Mouse (Mus musculus): Measurements from ENCODE around the gene Upp2. TPM values are rescaled to one million over a fixed set of nuclear protein-coding genes. Genes with fewer than 3 reads are reported as not detected.
A peak's percentile ranks its signal among the peaks of the same experiment; 100 is the strongest.

Upp2 gene
- polyA plus RNA-seq, 1 experiment from 2014 or later: 5.8 TPM

DNA sequence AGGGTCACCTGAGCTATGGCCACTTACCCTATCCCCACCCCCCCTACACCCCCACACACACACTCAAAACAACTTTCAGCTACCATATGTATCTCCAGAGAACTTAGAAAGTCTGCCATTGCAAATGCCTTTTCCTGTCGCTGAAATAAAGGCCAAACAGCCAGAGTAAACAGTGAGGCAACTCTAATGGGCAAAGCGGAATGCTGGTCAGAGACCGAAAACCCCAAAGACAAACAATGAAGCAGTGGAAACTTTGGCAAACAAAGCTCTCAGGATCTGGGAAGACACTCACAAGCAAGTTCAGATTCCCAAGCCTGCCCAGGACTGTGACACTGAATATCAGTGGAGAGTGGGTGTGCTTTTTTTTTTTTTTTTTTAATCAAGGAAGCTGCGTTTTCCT, 5.0 kb upstream of the Upp2 start:
- no peak for DNase-seq (ENCODE audit: low spot score)
- Histone ChIP-seq H3K9me3 (no peaks in the 10 kb centered on the region), H3K27me3 (ENCODE audit: insufficient read depth, poor library complexity, severe bottlenecking) (no peaks in the 10 kb centered on the region), H3K4me3 (no peak overlapping the region), H3K27ac (0 out of 2 replicates have a peak overlapping the region, but pooled peaks have one; percentile 62), H3K36me3 (no peaks in the 10 kb centered on the region), H3K4me1 (peaks cover 53% of the 10 kb centered on the region)
- 48% methylated on average over 4 of the region's 4 CpGs for WGBS

DNA sequence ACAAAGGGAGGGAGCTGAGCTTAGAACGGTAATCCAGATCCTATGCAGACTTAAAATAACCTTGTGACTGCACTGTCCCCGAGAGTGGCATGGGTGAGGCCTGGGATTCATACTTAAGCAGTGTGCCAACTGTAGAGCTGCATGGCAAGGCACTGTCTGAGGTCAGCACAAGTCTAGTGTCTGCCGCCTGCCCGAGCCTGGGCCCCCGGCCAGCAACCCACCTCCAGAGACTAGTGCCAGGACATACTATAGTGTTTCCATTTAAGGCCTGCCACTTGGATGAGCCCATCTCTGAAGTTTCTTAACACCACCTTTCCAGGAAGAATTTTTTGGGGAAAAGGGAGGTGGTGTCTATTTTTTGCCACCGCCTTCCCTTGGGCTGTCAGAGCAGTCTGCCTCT, 1.8 kb upstream of the Upp2 start:
- no peaks in the 10 kb centered on the region for H3K36me3 ChIP-seq
- no peak for DNase-seq (ENCODE audit: low spot score)
- no peaks in the 10 kb centered on the region for H3K9me3 ChIP-seq
- WGBS: 29% methylated on average over 6 of the region's 6 CpGs
- no peaks in the 10 kb centered on the region for H3K27me3 ChIP-seq (ENCODE audit: insufficient read depth, poor library complexity, severe bottlenecking)
- peak overlapping the region; percentile 76 for H3K4me3 ChIP-seq
- H3K4me1 ChIP-seq: peaks cover 54% of the 10 kb centered on the region
- peak overlapping the region; percentile 53 for H3K27ac ChIP-seq

DNA sequence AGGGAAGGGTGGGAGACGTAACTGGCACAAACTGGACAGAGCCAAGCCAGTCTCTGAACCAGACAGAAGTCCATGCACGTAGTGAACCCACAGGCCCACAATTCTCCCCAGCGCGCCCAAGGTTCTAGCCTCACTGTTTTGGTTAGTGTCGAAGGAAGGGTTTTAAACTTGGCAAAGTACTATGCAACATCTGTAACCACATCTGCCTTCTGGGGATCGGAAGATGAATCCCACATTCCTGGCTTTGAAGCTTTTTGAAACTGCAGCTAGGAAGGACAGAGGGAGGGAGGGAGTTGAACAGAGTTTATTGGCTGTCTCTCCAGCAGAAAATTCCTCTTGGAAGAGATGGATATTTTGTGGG, 1.1 kb upstream of the Upp2 start:
- H3K9me3 ChIP-seq: no peaks in the 10 kb centered on the region
- H3K27ac ChIP-seq: peak overlapping the region; percentile 98
- WGBS: 7% methylated on average over 6 of the region's 6 CpGs
- no peaks in the 10 kb centered on the region for H3K27me3 ChIP-seq (ENCODE audit: insufficient read depth, poor library complexity, severe bottlenecking)
- peak overlapping the region; percentile 76 for H3K4me3 ChIP-seq
- no peak for DNase-seq (ENCODE audit: low spot score)
- H3K36me3 ChIP-seq: no peaks in the 10 kb centered on the region
- H3K4me1 ChIP-seq: peaks cover 54% of the 10 kb centered on the region

DNA sequence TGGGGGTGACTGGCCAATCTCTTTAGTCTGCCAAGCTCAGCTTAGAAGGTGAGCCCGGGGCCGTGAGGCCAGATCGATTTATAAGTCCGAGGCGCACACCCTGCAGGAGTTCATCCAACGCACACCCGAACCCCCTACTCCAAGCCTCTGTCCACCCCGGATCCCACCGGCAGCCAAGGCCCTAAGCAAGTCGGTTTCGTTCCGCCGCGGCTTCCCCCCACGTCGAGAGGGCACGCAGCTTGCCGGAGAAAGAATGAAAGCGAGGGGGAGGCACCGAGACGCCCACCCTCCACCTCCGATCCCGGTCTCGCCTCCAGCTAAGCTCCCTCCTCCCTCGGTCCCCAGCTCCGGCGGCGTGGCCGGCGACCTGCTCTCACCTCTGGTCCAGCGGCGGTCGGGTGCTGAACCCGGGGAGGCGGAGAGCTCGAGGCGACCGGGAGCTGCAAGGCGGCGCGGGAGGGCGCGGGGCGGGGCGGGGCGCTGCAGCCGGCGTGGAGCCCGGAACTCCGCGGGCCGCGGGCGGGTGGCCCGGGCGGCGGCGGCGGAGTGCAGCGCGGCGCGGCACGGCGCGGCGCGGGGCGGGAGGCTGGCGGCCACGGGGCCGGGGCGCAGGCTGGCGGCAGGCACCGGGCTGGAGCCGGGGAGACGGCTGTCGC, 560 bp upstream of the Upp2 start:
- Histone ChIP-seq H3K4me1 (peaks cover 54% of the 10 kb centered on the region), H3K27me3 (ENCODE audit: insufficient read depth, poor library complexity, severe bottlenecking) (no peaks in the 10 kb centered on the region), H3K4me3 (peak overlapping the region; percentile 76), H3K27ac (peak overlapping the region; percentile 98), H3K36me3 (no peaks in the 10 kb centered on the region), H3K9me3 (no peaks in the 10 kb centered on the region)
- WGBS: 1% methylated on average over 78 of the region's 78 CpGs
- DNase-seq (ENCODE audit: low spot score): peak; percentile 79

GRCm38 (mm10) chr2:58567866-58568719, 995 bp downstream of the Upp2 start:
- peak overlapping the region; percentile 98 for H3K27ac ChIP-seq
- no peak for DNase-seq (ENCODE audit: low spot score)
- H3K4me1 ChIP-seq: peaks cover 42% of the 10 kb centered on the region
- H3K4me3 ChIP-seq: peak overlapping the region; percentile 76
- H3K27me3 ChIP-seq (ENCODE audit: insufficient read depth, poor library complexity, severe bottlenecking): no peaks in the 10 kb centered on the region
- 10% methylated on average over 12 of the region's 12 CpGs for WGBS
- no peaks in the 10 kb centered on the region for H3K36me3 ChIP-seq
- no peaks in the 10 kb centered on the region for H3K9me3 ChIP-seq

DNA sequence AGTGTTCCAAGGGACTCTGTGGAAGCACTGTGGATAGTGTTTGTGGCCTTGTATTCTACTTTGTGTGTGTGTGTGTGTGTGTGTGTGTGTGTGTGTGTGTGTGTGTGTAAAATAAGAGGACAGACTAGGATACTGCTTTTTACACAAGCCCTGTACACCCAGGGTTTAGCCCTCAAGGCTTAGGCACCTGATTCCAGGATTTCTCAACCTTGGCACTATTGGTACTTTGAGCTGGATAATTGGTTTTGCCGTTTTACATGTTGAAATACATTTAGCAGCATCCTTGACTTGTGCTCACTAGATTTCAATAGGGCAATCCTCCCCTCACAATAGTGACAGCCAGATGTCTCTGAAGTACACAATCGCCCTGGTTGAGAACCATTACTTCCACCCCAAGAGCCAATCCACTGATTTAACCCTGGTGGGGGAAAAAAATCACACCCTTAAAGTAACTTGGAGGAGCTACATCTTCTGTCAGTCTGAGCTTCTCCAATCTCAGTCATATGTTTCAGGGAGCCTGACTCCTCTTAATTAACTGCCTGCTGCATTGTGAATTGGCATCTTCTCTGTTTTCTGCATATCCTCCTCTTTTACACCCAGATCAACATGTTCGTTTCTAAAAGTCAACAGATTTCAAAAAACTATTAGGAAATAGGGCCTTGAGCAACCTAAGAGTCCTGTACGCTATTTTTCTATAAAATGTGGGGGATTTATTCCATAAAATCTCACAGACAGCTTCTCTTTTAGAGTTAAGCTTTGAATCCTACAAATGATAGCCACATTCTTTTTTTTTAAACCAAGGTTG, 1.9 kb downstream of the Upp2 start:
- 73% methylated on average over 4 of the region's 4 CpGs for WGBS
- DNase-seq (ENCODE audit: low spot score): no peak
- no peaks in the 10 kb centered on the region for H3K36me3 ChIP-seq
- peak overlapping the region; percentile 76 for H3K4me3 ChIP-seq
- H3K27me3 ChIP-seq (ENCODE audit: insufficient read depth, poor library complexity, severe bottlenecking): no peaks in the 10 kb centered on the region
- peaks cover 32% of the 10 kb centered on the region for H3K4me1 ChIP-seq
- peak overlapping the region; percentile 98 for H3K27ac ChIP-seq
- H3K9me3 ChIP-seq: no peaks in the 10 kb centered on the region

- H3K4me3 ChIP-seq: no peak overlapping the region
- H3K27me3 ChIP-seq (ENCODE audit: insufficient read depth, poor library complexity, severe bottlenecking): no peaks in the 10 kb centered on the region
- 87% methylated on average over 2 of the region's 2 CpGs for WGBS
- no peak for DNase-seq (ENCODE audit: low spot score)
- H3K36me3 ChIP-seq: no peaks in the 10 kb centered on the region
- H3K27ac ChIP-seq: no peak overlapping the region
- no peaks in the 10 kb centered on the region for H3K9me3 ChIP-seq
- H3K4me1 ChIP-seq: peaks cover under 1% of the 10 kb centered on the region; the same call in 1 of the 2 replicates
These were observed 7.1 kb downstream of the Upp2 start for GRCm38 (mm10) chr2:58574167-58574566.

DNA sequence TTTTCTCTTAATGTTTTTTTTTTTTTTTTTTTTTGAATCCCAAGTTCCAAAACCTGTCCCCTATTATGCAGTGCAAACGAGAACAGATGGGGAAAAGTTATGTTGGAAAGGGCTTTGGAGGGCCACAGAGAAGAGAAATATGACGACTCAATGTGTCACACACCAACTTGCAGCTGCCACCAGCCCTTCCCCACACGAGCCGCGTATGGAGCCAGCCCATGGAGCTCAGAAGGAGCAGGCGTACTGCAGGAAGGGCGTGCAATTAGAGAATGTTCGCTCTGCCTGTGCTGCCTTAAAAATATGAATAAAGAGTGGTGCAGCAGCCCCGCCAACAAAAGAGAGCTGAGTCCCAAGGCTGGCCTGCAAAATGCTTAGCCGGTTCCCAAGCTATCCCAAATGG, 19.2 kb downstream of the Upp2 start:
- 79% methylated on average over 10 of the region's 10 CpGs for WGBS
- H3K4me3 ChIP-seq: no peak overlapping the region
- H3K4me1 ChIP-seq: peaks cover 21% of the 10 kb centered on the region
- no peaks in the 10 kb centered on the region for H3K27me3 ChIP-seq (ENCODE audit: insufficient read depth, poor library complexity, severe bottlenecking)
- DNase-seq (ENCODE audit: low spot score): no peak
- no peaks in the 10 kb centered on the region for H3K9me3 ChIP-seq
- no peak overlapping the region for H3K27ac ChIP-seq
- H3K36me3 ChIP-seq: no peaks in the 10 kb centered on the region

DNA sequence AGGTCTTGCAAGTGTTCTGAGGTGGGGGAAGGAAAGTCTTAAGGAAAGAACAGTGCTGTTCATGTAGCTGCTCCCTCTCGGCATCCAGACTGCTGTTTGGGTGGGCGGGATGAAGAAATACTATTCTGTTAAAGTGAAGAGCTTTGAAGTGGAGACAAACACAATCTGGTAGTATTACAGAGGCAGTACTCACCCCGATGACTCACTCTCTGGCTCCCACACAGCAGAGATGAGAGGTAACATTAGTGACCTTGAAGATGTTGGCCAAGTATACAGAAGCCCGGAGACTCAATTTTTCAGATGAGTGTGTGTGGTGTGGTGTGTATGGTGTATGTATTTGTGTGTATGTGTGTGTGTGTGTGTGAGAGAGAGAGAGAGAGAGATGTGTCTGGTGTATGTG, 22.5 kb downstream of the Upp2 start:
- Histone ChIP-seq H3K36me3 (no peaks in the 10 kb centered on the region), H3K27ac (no peak overlapping the region), H3K4me3 (no peak overlapping the region), H3K9me3 (no peaks in the 10 kb centered on the region), H3K4me1 (peaks cover 20% of the 10 kb centered on the region; the same call in 1 of the 2 replicates), H3K27me3 (ENCODE audit: insufficient read depth, poor library complexity, severe bottlenecking) (no peaks in the 10 kb centered on the region)
- WGBS: 57% methylated on average over 4 of the region's 4 CpGs
- DNase-seq (ENCODE audit: low spot score): no peak

- Histone ChIP-seq H3K27ac (no peak overlapping the region), H3K27me3 (ENCODE audit: insufficient read depth, poor library complexity, severe bottlenecking) (no peaks in the 10 kb centered on the region), H3K4me1 (peaks cover 20% of the 10 kb centered on the region), H3K36me3 (no peaks in the 10 kb centered on the region), H3K4me3 (no peak overlapping the region), H3K9me3 (no peaks in the 10 kb centered on the region)
- 95% methylated on average over 1 of the region's 1 CpGs for WGBS
- DNase-seq (ENCODE audit: low spot score): no peak
These were observed 23.0 kb downstream of the Upp2 start for GRCm38 (mm10) chr2:58590055-58590454.

DNA sequence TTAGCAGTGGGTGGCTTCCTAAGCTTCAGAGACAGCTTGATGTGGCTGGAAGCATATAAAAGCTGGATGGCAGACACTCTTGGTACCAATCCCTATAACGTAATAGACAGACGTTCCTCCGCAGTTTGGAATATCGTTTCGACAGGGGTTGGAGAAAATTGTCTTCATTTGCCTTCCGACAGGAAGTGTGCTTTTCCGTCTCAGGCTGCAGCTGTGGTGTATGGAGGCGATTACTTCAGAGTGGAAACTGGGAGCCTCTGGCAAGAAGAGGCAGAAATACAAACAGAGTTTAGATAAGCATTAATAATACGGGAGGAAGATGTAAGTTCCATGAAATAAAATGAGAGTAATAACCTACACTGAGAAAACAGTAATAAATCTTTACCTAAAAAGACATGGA, 28.3 kb downstream of the Upp2 start:
- 57% methylated on average over 9 of the region's 9 CpGs for WGBS
- Histone ChIP-seq H3K36me3 (no peaks in the 10 kb centered on the region), H3K27me3 (ENCODE audit: insufficient read depth, poor library complexity, severe bottlenecking) (no peaks in the 10 kb centered on the region), H3K4me3 (no peak overlapping the region), H3K9me3 (no peaks in the 10 kb centered on the region), H3K27ac (peak overlapping the region; percentile 69), H3K4me1 (peaks cover 15% of the 10 kb centered on the region)
- no peak for DNase-seq (ENCODE audit: low spot score)

DNA sequence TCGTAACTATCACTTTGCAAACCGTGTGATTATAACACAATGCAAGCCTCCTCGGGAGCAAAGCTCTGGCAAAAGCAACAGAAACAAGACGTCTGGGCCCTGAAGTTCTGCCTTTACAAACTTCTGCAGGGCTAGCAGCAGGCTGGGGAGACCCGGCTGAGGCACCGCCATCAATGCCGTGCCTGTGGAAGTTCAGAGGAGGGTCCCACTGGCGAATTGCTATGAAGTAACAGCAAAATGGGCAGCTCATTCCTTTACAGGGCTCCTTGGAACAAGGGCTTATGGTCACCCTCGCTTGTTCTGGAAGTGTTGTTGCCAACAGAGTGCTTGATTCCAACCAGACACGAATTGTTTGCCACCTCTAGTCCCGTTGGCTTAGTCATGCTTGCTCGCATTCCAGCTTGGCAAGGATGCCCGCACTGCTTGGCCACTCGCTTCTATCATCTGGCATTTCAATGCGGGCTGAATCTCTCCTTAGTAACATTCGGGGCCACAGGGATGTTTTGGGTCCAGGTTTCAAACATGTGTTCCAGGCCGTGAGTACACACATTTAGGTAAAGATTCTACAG, 29.8 kb downstream of the Upp2 start:
- H3K4me1 ChIP-seq: peaks cover 15% of the 10 kb centered on the region
- H3K27me3 ChIP-seq (ENCODE audit: insufficient read depth, poor library complexity, severe bottlenecking): no peaks in the 10 kb centered on the region
- H3K36me3 ChIP-seq: no peaks in the 10 kb centered on the region
- H3K4me3 ChIP-seq: no peak overlapping the region
- 79% methylated on average over 17 of the region's 17 CpGs for WGBS
- H3K27ac ChIP-seq: no peak overlapping the region
- H3K9me3 ChIP-seq: no peaks in the 10 kb centered on the region
- no peak for DNase-seq (ENCODE audit: low spot score)

Measured in heart, embryonic 10.5 days (tissue).